Mouse (Mus musculus): ENCODE data around the gene 4632433K11Rik.

The 4632433K11Rik gene

DNA sequence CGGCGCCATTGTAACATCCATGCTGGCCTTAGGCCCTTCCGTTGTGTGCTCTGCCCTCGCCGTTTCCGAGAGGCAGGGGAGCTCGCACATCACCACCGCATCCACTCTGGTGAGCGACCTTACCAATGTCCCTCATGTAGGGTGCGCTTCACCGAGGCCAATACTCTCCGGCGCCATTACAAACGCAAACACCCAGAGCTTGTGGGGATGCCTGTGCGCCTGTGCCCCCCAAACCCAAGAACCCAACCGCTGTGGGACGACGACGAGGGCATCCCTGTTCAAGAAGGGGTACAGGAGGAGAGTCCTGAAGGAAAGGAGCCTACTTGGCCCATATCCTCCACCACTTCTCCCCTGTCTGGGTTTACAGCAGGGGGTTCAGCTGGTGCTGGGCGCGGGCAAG lies 16.0 kb upstream of the 4632433K11Rik start:
- in situ Hi-C loops (cut with MboI; ENCODE audit: unreplicated experiment in 2 of 2), result loop anchor here in 1 of 2 experiments (10.0 kb wide), 1 partner anchor 1137 kb away; the partner anchor contains the start of gene Zfp787

DNA sequence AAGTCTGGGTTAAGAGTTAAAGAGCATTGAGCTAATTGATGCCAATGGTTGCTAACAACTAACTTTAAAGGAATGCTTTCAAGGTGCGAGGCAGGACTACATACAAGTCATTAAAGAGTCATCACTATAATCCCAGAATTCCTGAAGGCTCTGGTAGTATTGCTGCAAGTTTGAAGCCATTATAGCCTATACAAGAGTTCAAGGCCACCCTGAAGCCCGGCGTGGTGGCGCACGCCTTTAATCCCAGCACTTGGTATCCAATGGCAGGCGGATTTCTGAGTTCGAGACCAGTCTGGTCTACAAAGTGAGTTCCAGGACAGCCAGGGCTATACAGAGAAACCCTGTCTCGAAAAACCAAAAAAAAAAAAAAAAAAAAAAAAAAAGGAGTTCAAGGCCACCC lies 14.3 kb upstream of the 4632433K11Rik start:
- in situ Hi-C loops (cut with MboI; ENCODE audit: unreplicated experiment in 2 of 2), result loop anchor here in 1 of 2 experiments (10.0 kb wide), 1 partner anchor 1135 kb away; the partner anchor contains the start of gene Zfp787

DNA sequence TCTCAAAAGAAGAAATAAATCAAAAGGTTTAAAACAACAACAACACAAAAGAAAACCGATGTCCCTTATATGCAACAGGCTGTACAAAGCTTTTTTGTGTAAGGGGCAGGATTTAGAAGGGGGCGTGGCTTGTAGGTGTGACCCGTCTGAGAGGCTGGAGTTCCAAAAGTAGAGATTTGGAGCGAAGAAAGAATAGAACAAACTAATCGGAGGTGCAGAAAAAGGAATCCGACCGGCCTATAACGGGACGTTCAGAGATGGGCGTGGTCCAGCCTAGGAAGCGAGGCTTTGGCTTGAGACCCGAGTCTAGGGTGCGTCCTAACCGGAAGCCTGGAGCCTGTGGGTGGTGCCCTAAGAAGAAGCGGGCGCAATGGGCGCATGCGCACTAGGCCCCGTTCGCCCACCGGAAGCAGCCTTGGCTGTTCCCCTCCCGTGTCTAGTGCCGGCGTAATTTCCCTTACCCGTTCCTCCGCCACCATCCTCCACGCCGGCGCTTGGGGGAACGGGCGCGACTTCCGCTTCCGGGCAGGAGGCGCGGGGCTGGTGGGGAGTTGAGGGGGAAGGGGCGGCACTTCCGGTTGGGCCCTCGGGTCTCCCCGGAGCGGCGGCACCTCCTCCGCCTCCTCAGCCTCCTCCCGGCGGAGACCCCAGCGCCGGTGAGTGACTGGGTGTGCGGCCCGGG lies 13.8 kb upstream of the 4632433K11Rik start, which contains the start of the genes Zfp865 and Ccdc106:
Zfp865 (plus strand) TSS at position 377 of the 682 bp plus-strand sequence.
Ccdc106 (plus strand) TSS at position 554 of the 682 bp plus-strand sequence.
- in situ Hi-C loops (cut with MboI; ENCODE audit: unreplicated experiment in 2 of 2), result loop anchor here in 1 of 2 experiments (10.0 kb wide), 2 partner anchors 215 to 1135 kb away; partner anchors contain the start of gene Zfp787

DNA sequence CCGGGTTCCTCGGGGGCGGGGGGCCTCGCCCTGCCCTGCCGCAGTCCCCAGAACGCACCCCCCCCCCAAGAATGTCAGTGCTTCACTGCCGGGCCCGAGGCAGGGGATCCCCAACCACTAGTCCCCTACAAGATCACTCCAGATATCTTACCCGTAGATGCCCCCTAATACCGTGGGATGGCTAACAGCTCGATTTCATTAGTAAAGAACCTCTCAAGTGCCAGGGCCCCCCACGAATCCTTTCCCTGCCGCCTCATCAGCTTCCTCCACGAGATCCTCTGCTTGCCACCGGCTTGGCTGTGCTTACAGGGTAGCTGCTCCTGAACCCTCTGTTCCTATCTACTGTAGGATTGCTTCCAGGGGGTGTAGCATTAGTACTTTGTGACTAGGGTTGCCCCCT lies 13.2 kb upstream of the 4632433K11Rik start:
- in situ Hi-C loops (cut with MboI; ENCODE audit: unreplicated experiment in 2 of 2), result loop anchor here in 1 of 2 experiments (10.0 kb wide), 1 partner anchor 216 kb away; no protein-coding TSS in a partner anchor

DNA sequence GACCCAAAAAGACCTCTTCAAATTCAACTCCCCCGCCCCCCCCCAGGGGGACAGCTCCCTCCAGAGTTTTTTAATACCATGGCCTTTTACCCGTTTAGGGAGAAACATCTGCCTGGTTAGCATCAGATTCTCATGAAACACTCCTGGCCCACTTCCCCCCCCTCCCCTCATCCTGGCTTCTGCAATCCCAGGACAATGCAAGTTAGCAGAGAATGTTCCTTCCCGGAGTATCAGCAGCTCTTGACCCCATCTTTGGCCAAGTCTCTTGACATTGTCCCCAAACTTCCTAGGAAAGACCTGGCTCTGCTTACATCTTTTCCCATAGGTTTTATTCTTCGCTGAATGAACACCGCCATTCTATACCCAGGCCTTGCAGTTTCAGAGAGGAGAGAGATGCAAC lies 12.7 kb upstream of the 4632433K11Rik start:
- in situ Hi-C loops (cut with MboI; ENCODE audit: unreplicated experiment in 2 of 2), result loop anchor here in 1 of 2 experiments (10.0 kb wide), 1 partner anchor 216 kb away; no protein-coding TSS in a partner anchor

DNA sequence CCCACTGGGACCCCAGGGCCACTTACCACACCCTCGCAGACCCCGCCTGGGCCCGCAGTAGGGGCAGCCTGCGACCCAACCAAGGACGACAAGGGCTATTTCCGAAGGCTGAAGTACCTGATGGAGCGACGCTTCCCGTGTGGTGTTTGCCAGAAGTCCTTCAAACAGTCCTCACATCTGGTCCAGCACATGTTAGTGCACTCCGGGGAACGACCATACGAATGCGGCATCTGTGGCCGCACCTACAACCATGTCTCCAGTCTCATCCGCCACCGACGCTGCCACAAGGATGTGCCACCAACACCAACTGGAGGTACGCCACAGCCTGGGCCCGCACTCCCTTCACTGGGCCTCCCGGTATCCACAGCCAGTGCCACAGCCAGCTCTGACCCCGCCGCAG lies 4.4 kb upstream of the 4632433K11Rik start:
- in situ Hi-C loops (cut with MboI; ENCODE audit: unreplicated experiment in 2 of 2), result loop anchor here (10.0 to 25.0 kb wide), 2 partner anchors 225 to 1742 kb away; partner anchors contain the start of genes Myadm (in 1 of the 2) and Prkcg (in 1 of the 2)

DNA sequence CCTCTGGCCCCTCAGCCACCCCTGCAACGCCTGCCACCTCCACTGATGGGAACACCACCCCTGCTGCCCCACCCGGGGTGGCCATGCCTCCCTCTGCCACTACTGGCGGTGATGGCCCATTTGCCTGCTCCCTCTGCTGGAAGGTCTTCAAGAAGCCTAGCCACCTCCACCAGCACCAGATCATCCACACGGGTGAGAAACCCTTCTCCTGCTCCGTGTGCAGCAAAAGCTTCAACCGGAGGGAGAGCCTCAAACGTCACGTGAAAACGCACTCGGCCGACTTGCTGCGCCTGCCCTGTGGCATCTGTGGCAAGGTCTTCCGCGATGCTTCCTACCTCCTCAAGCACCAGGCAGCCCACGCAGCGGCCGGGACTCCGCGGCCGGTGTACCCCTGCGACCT lies 4.0 kb upstream of the 4632433K11Rik start:
- in situ Hi-C loops (cut with MboI; ENCODE audit: unreplicated experiment in 2 of 2), result loop anchor here (10.0 to 25.0 kb wide), 3 partner anchors 225 to 1743 kb away; partner anchors contain the start of genes Myadm (in 1 of the 2), Prkcg (in 1 of the 2) and Zfp787 (in 1 of the 2)

DNA sequence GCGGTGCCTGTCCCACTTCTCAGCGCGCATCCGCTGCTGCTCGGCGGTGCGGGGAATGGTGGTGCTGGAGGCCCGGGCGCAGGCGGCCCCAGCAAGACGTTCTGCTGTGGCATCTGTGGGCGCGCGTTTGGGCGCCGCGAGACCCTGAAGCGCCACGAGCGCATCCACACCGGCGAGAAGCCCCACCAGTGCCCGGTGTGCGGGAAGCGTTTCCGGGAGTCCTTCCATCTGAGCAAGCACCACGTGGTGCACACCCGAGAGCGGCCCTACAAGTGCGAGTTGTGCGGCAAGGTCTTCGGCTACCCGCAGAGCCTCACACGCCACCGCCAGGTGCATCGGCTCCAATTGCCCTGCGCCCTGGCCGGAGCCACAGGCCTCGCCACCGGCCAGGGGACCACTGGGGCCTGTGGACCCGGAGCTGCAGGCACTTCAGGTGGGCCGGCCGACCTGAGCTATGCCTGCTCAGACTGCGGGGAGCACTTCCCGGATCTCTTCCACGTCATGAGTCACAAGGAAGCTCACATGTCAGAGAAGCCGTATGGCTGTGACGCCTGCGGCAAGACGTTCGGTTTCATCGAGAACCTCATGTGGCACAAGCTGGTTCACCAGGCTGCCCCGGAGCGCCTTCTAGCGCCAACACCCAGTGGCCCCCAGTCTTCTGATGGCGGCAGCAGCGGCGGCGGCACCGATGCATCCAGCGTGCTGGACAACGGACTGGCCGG lies 3.2 kb upstream of the 4632433K11Rik start:
- in situ Hi-C loops (cut with MboI; ENCODE audit: unreplicated experiment in 2 of 2), result loop anchor here in 1 of 2 experiments (10.0 to 25.0 kb wide), 2 partner anchors 1124 to 1743 kb away; partner anchors contain the start of genes Myadm, Prkcg and Zfp787

DNA sequence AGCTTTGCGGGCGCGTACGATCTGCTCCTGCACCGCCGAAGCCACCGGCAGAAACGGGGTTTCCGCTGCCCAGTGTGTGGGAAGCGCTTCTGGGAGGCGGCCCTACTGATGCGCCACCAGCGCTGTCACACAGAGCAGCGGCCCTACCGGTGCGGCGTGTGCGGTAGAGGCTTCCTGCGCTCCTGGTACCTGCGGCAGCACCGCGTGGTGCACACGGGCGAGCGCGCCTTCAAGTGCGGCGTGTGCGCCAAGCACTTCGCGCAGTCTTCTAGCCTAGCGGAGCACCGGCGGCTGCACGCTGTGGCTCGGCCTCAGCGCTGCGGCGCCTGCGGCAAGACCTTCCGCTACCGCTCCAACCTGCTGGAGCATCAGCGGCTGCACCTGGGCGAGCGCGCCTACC lies 2.4 kb upstream of the 4632433K11Rik start:
- in situ Hi-C loops (cut with MboI; ENCODE audit: unreplicated experiment in 2 of 2), result loop anchor here in 1 of 2 experiments (10.0 to 25.0 kb wide), 2 partner anchors 1123 to 1744 kb away; partner anchors contain the start of genes Myadm, Prkcg and Zfp787

DNA sequence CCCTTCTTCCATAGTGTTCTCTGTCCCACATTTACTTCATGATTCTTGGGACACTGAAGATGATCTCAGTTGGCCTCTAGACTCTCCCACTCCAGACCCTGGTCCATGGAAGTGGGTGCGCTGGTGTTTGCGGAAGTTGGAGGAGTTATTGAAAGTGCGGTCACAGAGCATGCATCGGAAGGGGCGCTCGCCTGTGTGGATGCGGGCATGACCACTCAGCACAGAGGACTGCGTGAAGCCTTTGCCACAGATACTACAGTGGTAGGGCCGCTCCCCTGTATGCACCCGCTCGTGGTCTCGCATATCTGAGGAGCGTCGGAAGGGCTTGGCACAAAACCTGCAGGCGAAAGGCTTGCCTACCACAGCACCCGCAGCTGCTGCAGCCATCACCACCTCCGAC lies 1.7 kb downstream of the 4632433K11Rik start:
- in situ Hi-C loops (cut with MboI; ENCODE audit: unreplicated experiment in 2 of 2), result loop anchor here in 1 of 2 experiments (10.0 to 25.0 kb wide), 2 partner anchors 1119 to 1748 kb away; partner anchors contain the start of genes Myadm, Prkcg and Zfp787

DNA sequence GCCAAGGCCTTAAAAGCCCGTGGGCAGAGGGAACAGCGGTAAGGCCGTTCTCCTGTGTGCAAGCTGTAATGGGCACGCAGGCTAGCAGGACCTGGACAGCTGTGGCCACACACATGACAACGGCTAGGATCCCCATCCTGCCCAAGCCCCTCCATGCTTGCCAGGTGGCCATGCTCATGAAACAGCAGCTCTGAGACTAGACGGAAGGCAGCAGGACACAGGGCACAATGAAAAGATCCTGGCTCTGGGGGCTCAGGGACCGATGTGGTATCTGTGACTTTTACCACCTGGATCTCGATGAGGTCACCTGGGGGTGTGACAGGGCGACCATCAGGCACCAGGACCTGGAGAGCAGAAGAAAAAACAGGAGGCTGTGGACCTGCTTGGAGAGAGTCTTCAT lies 2.2 kb downstream of the 4632433K11Rik start:
- in situ Hi-C loops (cut with MboI; ENCODE audit: unreplicated experiment in 2 of 2), result loop anchor here in 1 of 2 experiments (10.0 to 25.0 kb wide), 2 partner anchors 1119 to 1749 kb away; partner anchors contain the start of genes Myadm, Prkcg and Zfp787

DNA sequence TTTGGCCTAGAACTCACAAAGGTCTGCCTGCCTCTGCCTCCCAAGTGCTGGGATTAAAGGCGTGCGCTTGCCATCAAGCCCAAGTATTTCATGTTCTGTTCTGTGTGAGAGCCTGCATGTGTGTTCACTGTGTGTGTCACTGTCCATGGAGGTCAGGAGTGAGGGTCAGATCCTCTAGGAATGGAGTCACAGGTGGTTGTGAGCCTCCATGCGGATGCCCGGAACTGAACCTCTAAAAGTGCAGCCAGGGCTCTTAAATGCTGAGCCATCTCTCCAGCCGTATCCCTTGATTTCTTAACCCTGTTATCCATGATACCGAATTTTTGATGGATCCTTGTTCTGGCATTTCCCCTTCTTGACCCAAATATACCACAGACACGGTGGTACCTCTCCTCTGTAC lies 3.1 kb downstream of the 4632433K11Rik start:
- in situ Hi-C loops (cut with MboI; ENCODE audit: unreplicated experiment in 2 of 2), result loop anchor here in 1 of 2 experiments (10.0 to 25.0 kb wide), 2 partner anchors 1118 to 1750 kb away; partner anchors contain the start of genes Myadm, Prkcg and Zfp787

DNA sequence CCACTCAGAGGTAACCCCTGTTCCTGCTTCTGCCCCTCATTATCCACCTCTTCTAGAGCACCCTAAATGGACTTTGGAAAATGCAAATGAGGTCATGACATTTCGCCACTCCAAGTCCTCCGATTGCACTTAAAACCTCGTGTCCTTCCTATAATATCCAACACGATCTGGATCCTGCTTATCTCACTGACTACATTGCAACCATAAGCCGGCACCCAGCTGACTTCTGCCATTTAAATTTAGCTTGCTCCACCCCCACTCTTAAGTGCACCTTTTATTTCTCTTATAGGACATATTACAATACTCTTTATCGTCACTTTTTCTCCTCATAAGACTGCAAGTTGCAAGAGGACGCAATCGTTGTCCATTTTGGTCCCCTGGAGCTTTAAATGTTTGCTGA lies 3.5 kb downstream of the 4632433K11Rik start:
- in situ Hi-C loops (cut with MboI; ENCODE audit: unreplicated experiment in 2 of 2), result loop anchor here in 1 of 2 experiments (10.0 to 25.0 kb wide), 2 partner anchors 1117 to 1750 kb away; partner anchors contain the start of genes Myadm, Prkcg and Zfp787

DNA sequence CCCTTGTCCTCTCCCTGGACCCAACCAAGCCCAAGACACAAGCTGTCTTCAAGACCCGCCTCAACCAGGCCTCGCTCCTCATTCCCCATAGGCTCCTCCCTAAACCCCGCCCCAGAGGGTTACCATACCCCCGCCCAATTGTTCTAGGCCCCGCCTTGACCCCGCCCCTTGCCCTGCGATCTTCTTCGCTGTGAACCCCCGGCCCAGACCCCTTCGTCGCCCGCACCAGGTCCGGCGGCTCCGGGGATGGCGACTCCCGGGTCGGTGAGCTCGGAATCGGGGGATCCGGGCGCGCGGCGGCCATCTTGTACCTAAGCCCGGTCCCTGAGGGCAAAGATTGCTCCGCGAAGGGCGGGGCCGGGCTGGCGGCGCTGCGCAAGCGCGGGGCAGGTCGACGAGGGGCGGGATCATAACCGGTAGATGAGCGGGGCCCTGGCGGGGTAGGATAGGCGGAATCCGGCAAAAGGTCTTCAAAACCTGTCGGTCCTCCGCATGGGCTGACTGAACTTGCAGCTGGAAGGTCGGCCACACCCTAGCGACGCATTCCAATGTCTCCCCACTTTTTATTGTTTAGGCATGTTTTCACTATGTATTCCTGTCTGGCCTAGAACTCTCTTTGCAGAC lies 4.3 kb downstream of the 4632433K11Rik start, which contains the start of gene Zfp784:
Zfp784 (minus strand) TSS at position 338 of the 624 bp plus-strand sequence.
- in situ Hi-C loops (cut with MboI; ENCODE audit: unreplicated experiment in 2 of 2), result loop anchor here in 1 of 2 experiments (10.0 to 25.0 kb wide), 2 partner anchors 1117 to 1751 kb away; partner anchors contain the start of genes Myadm, Prkcg and Zfp787

DNA sequence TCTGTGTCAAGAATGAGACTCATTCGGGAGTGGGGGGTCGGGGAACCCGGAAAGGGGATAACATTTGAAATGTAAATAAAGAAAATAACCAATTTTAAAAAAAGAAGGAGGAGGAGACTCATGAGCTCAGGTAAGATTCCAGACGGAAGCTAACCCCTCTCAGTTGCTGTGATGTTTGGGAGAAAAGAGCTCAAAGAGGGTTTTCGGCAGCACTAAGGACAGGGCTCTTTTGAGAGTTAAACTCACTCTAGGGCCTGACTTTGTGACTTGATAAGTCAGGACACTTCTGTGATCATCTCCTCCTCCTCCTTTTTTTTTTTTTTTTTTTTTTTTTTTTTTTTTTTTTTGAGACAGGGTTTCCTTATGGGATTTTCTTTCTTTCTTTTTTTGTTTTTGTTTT lies 5.0 kb downstream of the 4632433K11Rik start:
- in situ Hi-C loops (cut with MboI; ENCODE audit: unreplicated experiment in 2 of 2), result loop anchor here in 1 of 2 experiments (10.0 to 25.0 kb wide), 2 partner anchors 1116 to 1752 kb away; partner anchors contain the start of genes Myadm, Prkcg and Zfp787

DNA sequence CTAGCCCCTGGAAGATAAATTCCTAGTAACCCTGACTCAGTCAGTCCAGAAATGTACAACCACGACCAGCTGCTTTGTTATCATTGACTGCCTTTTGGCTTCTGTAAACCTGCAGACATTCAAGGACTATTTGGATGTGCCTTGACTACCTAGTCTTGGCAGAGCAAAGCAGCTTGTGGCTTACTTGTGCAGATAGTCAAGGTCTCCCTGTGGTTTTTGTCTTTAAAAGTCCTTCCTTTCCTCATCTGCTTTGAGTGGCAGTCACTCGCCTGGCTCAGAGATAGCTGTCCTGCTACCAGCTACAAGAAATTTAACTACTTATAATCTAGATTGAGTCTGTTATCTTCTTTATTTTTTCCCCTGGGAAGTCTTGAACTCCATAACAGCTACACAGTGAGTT lies 11.1 kb downstream of the 4632433K11Rik start:
- in situ Hi-C loops (cut with MboI; ENCODE audit: unreplicated experiment in 2 of 2), result loop anchor here (5.0 to 25.0 kb wide), 3 partner anchors 103 to 1758 kb away; partner anchors contain the start of genes Galp (in 2 of the 2), Myadm (in 1 of the 2) and Prkcg (in 1 of the 2)

DNA sequence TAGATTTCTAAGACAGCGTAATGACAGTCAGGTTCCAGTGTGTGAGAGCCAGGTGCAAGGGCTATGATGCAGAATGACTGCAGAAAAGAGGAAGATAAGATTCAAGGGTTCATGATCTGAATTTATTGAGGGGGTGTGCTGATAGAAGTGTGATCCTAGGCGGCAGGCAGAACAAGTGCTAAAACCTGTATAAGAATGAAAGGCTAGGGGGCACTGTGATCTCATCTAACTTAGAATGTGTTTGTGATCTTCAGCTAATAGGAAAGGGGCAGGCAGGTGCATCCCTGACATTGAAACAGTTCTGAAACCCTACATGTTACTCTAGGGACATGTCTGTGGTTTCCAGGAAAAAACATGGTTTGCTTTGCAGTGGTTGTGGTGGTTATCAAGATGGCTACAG lies 12.2 kb downstream of the 4632433K11Rik start:
- in situ Hi-C loops (cut with MboI; ENCODE audit: unreplicated experiment in 2 of 2), result loop anchor here (5.0 to 25.0 kb wide), 3 partner anchors 104 to 1759 kb away; partner anchors contain the start of genes Galp (in 2 of the 2), Myadm (in 1 of the 2) and Prkcg (in 1 of the 2)

DNA sequence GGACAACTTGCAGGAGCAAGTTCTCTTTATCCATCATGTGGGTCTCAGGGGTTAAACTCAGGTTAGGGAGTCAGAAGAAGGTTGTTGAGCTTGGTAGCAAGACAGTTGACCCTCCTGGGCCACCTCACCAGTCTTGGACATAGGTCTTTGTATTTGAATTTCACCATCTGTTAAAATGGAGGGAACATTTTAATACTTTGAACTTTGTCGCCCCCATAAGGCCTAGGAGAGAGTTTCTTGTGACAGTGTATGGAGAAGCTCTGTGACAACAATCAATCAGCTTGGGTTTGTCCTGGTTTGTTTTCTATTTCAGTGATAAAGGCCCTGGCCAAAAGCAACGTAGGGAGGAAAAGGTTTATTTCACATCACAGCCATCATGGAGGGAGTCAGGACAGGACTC lies 13.4 kb downstream of the 4632433K11Rik start:
- in situ Hi-C loops (cut with MboI; ENCODE audit: unreplicated experiment in 2 of 2), result loop anchor here (5.0 to 25.0 kb wide), 3 partner anchors 105 to 1760 kb away; partner anchors contain the start of genes Galp (in 2 of the 2), Myadm (in 1 of the 2) and Prkcg (in 1 of the 2)

Data from v-Abl transformed pro-B cells (cell line).